Mouse (Mus musculus) olfactory bulb, adult 2 months (tissue): ENCODE data around the gene Spock1.

Experiments
- CTCF ChIP-seq: fragments of 200-500 bp; IDR thresholded peaks from 2 replicates; pipeline ENCODE4 v1.5.1; 2012; ENCODE audit warnings: low read depth, mild to moderate bottlenecking, low read length, moderate library complexity; ENCODE audit not compliant: insufficient read depth
- POLR2A ChIP-seq: fragments of 200-500 bp; IDR thresholded peaks from 2 replicates; pipeline ENCODE4 v1.6.1; 2012; ENCODE audit warnings: mild to moderate bottlenecking, low read depth, low read length, moderate library complexity; ENCODE audit not compliant: insufficient read depth

GRCm38 (mm10) chr13:57448906-57449305 lies 459.2 kb downstream of the Spock1 start:
- TF ChIP-seq POLR2A (no peak), CTCF (no peak)
